Mouse (Mus musculus): ENCODE measurements around the gene Rnase2b. TPM values are rescaled to one million over a fixed set of nuclear protein-coding genes. Genes with fewer than 3 reads are reported as not detected.
"Not testable (repeated sequence)": the region's sequence is repeated elsewhere in the genome, so short reads cannot be mapped to it uniquely, and the experiment has no call there.

The Rnase2b gene
- total RNA-seq (2021) = not detected

DNA sequence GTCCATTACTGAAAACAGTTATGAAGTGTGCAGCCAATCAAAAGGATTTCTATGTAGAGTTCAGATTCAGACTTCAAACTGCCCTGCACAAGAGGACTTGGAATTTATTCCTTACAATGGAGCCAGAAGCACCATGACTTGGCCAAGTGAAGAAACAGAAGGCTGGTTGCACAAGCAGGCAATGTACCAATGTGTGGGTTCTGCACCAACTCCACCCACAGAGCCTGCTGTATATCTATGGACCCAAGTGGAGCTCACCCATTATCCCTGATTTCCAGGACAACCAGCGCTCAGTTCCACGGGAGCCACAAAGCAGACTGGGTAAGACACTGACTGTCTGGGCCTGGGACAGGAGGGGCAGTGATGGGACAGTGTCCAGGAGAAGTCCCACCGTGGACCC, at the start of gene Rnase2b:
Rnase2b (plus strand) TSS at position 285 of the 400 bp plus-strand sequence.
- not testable (repeated sequence) for DNase-seq
- intact Hi-C loops (cut with DNase I) = loop anchor here (10.0 kb wide), 1 partner anchor 693 kb away; the partner anchor contains the start of gene Ear6

- intact Hi-C loops (cut with DNase I) = no loop called here
- no peak for DNase-seq
These were observed 48.6 kb upstream of the Rnase2b start for GRCm38 (mm10) chr14:51113476-51113875.

GRCm38 (mm10) chr14:51113916-51114560, 48.0 kb upstream of the Rnase2b start, which contains the start of gene Eddm3b:
Gene Eddm3b (plus strand): TSS chr14:51114426.
- intact Hi-C loops (cut with DNase I) = no loop called here
- no peak for DNase-seq

DNA sequence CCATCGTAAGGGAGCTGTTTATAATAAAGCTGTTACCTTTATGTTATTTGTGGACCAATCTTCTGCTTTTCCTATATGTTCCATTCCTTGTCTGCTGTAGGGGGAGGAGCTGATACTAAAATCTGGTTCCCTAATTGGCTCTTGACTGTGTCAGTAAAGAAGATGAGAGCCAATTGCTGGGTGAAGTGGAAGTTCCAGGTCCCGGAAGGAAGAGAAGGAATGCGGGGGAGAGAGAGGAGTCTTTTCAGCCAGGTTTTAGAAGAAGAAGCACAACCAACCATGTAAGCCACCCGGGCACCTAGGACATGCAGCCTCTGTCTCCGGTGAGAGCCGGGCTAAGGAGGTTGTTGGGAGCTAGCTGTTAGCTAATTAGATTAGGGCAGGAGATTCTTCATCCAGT, 36.4 kb upstream of the Rnase2b start:
- no peak for DNase-seq
- intact Hi-C loops (cut with DNase I) = no loop called here

- intact Hi-C loops (cut with DNase I) = no loop called here
- DNase-seq = no peak
These were observed 34.3 kb upstream of the Rnase2b start for GRCm38 (mm10) chr14:51127648-51128258.

- intact Hi-C loops (cut with DNase I) = no loop called here
- no peak for DNase-seq
These were observed 33.1 kb upstream of the Rnase2b start for GRCm38 (mm10) chr14:51128775-51129623.

- no peak for DNase-seq
- intact Hi-C loops (cut with DNase I) = no loop called here
These were observed 32.5 kb upstream of the Rnase2b start for GRCm38 (mm10) chr14:51129624-51129975.

DNA sequence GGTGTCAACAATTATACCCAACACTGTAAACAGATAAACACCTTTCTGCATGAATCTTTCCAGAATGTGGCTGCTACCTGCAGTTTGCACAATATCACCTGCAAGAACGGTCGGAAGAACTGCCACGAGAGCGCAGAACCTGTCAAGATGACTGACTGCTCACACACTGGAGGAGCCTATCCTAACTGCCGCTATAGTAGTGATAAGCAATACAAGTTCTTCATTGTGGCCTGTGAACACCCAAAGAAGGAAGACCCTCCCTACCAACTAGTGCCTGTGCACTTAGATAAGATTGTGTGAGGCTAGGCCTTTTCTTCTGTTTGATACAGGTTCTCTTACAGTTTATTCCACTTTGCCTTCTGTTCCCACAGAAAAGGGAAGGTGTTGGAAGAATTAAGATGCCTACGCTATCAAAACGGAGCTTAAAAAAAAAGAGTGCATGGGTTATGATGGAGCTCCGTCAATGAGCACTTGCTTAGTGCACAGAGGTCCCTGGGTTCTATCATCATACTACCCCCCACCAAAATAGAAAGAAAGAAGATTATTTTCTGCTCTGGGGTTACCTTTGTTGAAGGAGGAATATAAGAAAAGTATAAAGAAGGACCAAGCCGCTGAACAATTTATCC, 31.6 kb upstream of the Rnase2b start:
- intact Hi-C loops (cut with DNase I) = no loop called here
- DNase-seq = no peak

GRCm38 (mm10) chr14:51131086-51131815, 30.8 kb upstream of the Rnase2b start:
- DNase-seq = no peak
- intact Hi-C loops (cut with DNase I) = no loop called here

GRCm38 (mm10) chr14:51132372-51132771, 29.7 kb upstream of the Rnase2b start:
- DNase-seq = no peak
- intact Hi-C loops (cut with DNase I) = no loop called here

DNA sequence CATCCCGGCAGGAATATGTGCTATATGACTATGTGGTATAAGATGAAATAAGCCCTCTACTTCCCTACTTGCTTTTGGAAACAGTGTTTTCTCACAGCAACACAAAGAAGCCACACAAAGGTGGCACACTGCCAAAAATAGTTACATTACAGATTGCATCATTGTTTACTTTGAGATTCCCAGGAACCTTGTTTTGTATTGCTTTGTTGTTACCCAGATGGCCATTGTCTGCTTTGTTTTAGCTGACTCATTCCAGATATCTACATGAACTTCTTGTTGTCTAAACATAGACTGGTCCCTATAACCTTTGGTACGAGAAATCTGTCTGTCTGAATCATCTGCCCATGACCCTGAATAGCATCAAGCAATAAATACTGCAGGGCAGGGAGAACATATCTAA, 21.7 kb upstream of the Rnase2b start:
- intact Hi-C loops (cut with DNase I) = no loop called here
- no peak for DNase-seq

- intact Hi-C loops (cut with DNase I) = no loop called here
- DNase-seq = no peak
These were observed 19.9 kb upstream of the Rnase2b start for GRCm38 (mm10) chr14:51142119-51142518.

- intact Hi-C loops (cut with DNase I) = no loop called here
- no peak for DNase-seq
These were observed 19.5 kb upstream of the Rnase2b start for GRCm38 (mm10) chr14:51142568-51142967.

- intact Hi-C loops (cut with DNase I) = no loop called here
- peak in 1 of 2 experiments; percentile 37 for DNase-seq
These were observed 18.8 kb upstream of the Rnase2b start for GRCm38 (mm10) chr14:51143287-51143686.

DNA sequence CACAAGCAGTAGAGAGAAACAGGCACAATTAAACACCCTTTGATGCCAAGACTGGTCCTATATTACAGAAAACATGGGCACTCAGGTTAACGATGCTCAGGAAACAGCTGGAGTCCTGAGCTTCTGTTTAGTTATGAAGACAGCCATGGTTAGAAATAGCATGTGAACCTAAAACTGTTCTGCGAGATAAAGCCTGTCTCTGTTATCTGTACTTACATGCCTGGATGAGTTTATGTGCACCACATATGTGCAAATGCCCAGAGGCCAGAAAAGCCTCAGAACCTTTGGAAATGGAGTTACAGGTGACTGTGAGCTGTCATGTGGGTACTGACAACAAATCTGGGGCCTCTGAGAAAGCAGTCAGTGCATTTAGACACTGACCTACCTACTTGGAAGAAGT, 18.1 kb upstream of the Rnase2b start:
- intact Hi-C loops (cut with DNase I) = no loop called here
- no peak for DNase-seq

- no peak for DNase-seq
- intact Hi-C loops (cut with DNase I) = no loop called here
These were observed 17.6 kb upstream of the Rnase2b start for GRCm38 (mm10) chr14:51144451-51144850.

GRCm38 (mm10) chr14:51145521-51145920, 16.5 kb upstream of the Rnase2b start:
- intact Hi-C loops (cut with DNase I) = no loop called here
- no peak for DNase-seq

- intact Hi-C loops (cut with DNase I) = no loop called here
- no peak for DNase-seq
These were observed 15.4 kb upstream of the Rnase2b start, which contains the start of gene Rnase1 for GRCm38 (mm10) chr14:51146685-51147084. Gene Rnase1 (minus strand): TSS chr14:51146785.

DNA sequence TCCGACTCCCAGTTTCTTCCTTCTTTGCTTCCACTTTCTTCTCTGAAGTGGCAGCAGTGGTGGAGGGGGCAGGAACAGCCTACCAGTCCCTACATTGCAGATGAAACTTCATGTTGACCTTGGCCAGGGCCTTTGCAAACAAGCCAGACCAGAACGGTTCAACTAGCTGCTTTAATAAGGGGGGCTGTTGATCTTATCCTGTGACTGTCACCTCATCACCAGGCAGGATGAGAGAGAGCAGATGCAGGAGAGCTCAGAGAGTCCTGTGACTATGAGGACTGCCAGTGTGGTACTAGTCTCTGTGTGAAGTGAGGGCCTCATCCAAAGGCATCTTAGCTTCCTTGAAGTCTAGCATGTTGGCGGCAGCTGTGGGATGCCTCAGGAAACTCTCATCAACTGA, 14.1 kb upstream of the Rnase2b start:
- intact Hi-C loops (cut with DNase I) = no loop called here
- no peak for DNase-seq

DNA sequence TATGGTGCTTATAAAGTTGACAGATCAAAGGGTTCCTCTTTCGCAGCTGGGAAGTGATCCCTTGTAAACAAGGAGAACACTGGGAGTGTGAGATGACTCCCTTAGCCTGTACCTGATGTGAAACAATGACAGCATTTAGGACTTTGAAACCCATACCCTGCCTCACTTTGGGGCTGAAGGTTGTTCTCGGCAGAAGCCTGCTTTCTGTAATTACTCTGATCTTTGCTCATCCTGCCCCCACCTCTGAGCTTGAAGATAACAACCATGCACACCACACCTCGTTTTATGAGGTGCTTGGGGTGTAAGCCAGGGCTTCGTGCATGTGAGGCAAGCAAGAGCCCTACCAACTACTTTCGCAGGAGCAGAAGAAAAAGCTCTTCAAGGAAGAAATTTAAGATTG, 12.9 kb upstream of the Rnase2b start:
- intact Hi-C loops (cut with DNase I) = no loop called here
- DNase-seq = no peak
